Mouse (Mus musculus): ENCODE data around the gene Has1. TPM values are rescaled to one million over a fixed set of nuclear protein-coding genes. Genes with fewer than 3 reads are reported as not detected.
"Not testable (repeated sequence)": the region's sequence is repeated elsewhere in the genome, so short reads cannot be mapped to it uniquely, and the experiment has no call there.

The Has1 gene
- polyA plus RNA-seq, 1 experiment from 2014 or later, result 1.4 TPM

GRCm38 (mm10) chr17:17865168-17865567 is 10.2 kb upstream of the Has1 start:
- WGBS, result 59% methylated on average over 2 of the region's 2 CpGs
- no peak for DNase-seq (ENCODE audit: extremely low spot score, low spot score)
- Histone ChIP-seq H3K27me3 (ENCODE audit: poor library complexity, severe bottlenecking) (no peaks in the 10 kb centered on the region), H3K27ac (no peak overlapping the region), H3K36me3 (replicated peaks) (no peaks in the 10 kb centered on the region; the same call in 1 of the 2 replicates), H3K4me1 (no peaks in the 10 kb centered on the region), H3K9me3 (no peaks in the 10 kb centered on the region), H3K4me3 (no peak overlapping the region)

GRCm38 (mm10) chr17:17862360-17862759 is 7.4 kb upstream of the Has1 start:
- Histone ChIP-seq H3K9me3 (no peaks in the 10 kb centered on the region; the same call in 1 of the 2 replicates), H3K27ac (no peak overlapping the region), H3K36me3 (replicated peaks) (no peaks in the 10 kb centered on the region; the same call in 1 of the 2 replicates), H3K4me1 (no peaks in the 10 kb centered on the region), H3K27me3 (ENCODE audit: poor library complexity, severe bottlenecking) (no peaks in the 10 kb centered on the region), H3K4me3 (no peak overlapping the region)
- WGBS, result 62% methylated on average over 1 of the region's 1 CpGs
- DNase-seq (ENCODE audit: extremely low spot score, low spot score), result no peak

GRCm38 (mm10) chr17:17860110-17860509 is 5.1 kb upstream of the Has1 start:
- H3K27ac ChIP-seq, result no peak overlapping the region
- no peak overlapping the region for H3K4me3 ChIP-seq
- H3K4me1 ChIP-seq, result peaks cover 4% of the 10 kb centered on the region; the same call in 1 of the 2 replicates
- no peaks in the 10 kb centered on the region; the same call in 1 of the 2 replicates for H3K9me3 ChIP-seq
- DNase-seq (ENCODE audit: extremely low spot score, low spot score), result no peak
- H3K27me3 ChIP-seq (ENCODE audit: poor library complexity, severe bottlenecking), result no peaks in the 10 kb centered on the region
- 85% methylated on average over 3 of the region's 3 CpGs for WGBS
- H3K36me3 ChIP-seq (replicated peaks), result no peaks in the 10 kb centered on the region; the same call in 1 of the 2 replicates

GRCm38 (mm10) chr17:17857446-17857845 is 2.4 kb upstream of the Has1 start:
- H3K27me3 ChIP-seq (ENCODE audit: poor library complexity, severe bottlenecking), result no peaks in the 10 kb centered on the region
- WGBS, result 80% methylated on average over 1 of the region's 1 CpGs
- no peak overlapping the region for H3K4me3 ChIP-seq
- no peaks in the 10 kb centered on the region; the same call in 1 of the 2 replicates for H3K9me3 ChIP-seq
- DNase-seq (ENCODE audit: extremely low spot score, low spot score), result no peak
- peaks cover 7% of the 10 kb centered on the region; the same call in 1 of the 2 replicates for H3K4me1 ChIP-seq
- H3K27ac ChIP-seq, result no peak overlapping the region
- no peaks in the 10 kb centered on the region; the same call in 1 of the 2 replicates for H3K36me3 ChIP-seq (replicated peaks)

DNA sequence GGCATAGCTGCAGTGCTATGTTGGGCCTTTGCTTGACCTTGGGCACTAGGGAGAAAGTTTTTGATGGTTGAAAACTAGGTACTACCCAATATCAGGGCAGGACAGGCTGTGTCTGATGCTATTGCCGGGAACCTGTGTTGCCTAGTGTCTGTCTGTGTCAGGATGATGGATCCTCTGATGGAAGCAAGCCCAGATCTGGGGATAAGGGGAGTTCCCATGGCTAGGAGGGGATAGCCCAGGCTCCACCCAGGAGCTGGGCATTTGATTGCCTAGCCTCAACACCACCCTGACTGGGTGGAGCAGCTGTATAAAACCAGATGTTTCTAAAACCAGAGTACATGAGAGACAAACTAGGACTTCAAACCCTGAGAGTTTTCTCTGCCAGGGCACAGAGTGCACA is 1.6 kb upstream of the Has1 start:
- no peak for DNase-seq (ENCODE audit: extremely low spot score, low spot score)
- Histone ChIP-seq H3K4me3 (no peak overlapping the region), H3K4me1 (peaks cover 7% of the 10 kb centered on the region; the same call in 1 of the 2 replicates), H3K36me3 (replicated peaks) (no peaks in the 10 kb centered on the region), H3K27ac (no peak overlapping the region), H3K27me3 (ENCODE audit: poor library complexity, severe bottlenecking) (peaks cover 1% of the 10 kb centered on the region; the same call in 1 of the 2 replicates), H3K9me3 (no peaks in the 10 kb centered on the region; the same call in 1 of the 2 replicates)
- WGBS, result 93% methylated on average over 1 of the region's 1 CpGs

- peaks cover 11% of the 10 kb centered on the region for H3K4me1 ChIP-seq
- H3K9me3 ChIP-seq, result no peaks in the 10 kb centered on the region
- WGBS, result 14% methylated on average over 55 of the region's 55 CpGs
- H3K36me3 ChIP-seq (replicated peaks), result peaks cover 9% of the 10 kb centered on the region; the same call in 1 of the 2 replicates
- H3K27me3 ChIP-seq (ENCODE audit: poor library complexity, severe bottlenecking), result peaks cover 39% of the 10 kb centered on the region
- H3K4me3 ChIP-seq, result peak overlapping the region; percentile 20
- no peak for DNase-seq (ENCODE audit: extremely low spot score, low spot score)
- no peak overlapping the region for H3K27ac ChIP-seq
Observed at GRCm38 (mm10) chr17:17849906-17850712, 4.9 kb downstream of the Has1 start.

GRCm38 (mm10) chr17:17848988-17849387 is 6.0 kb downstream of the Has1 start:
- peaks cover 39% of the 10 kb centered on the region for H3K27me3 ChIP-seq (ENCODE audit: poor library complexity, severe bottlenecking)
- H3K9me3 ChIP-seq, result no peaks in the 10 kb centered on the region
- peaks cover 9% of the 10 kb centered on the region; the same call in 1 of the 2 replicates for H3K36me3 ChIP-seq (replicated peaks)
- WGBS, result 81% methylated on average over 2 of the region's 2 CpGs
- H3K4me3 ChIP-seq, result no peak overlapping the region
- no peak for DNase-seq (ENCODE audit: extremely low spot score, low spot score)
- H3K27ac ChIP-seq, result no peak overlapping the region
- H3K4me1 ChIP-seq, result peaks cover 8% of the 10 kb centered on the region

DNA sequence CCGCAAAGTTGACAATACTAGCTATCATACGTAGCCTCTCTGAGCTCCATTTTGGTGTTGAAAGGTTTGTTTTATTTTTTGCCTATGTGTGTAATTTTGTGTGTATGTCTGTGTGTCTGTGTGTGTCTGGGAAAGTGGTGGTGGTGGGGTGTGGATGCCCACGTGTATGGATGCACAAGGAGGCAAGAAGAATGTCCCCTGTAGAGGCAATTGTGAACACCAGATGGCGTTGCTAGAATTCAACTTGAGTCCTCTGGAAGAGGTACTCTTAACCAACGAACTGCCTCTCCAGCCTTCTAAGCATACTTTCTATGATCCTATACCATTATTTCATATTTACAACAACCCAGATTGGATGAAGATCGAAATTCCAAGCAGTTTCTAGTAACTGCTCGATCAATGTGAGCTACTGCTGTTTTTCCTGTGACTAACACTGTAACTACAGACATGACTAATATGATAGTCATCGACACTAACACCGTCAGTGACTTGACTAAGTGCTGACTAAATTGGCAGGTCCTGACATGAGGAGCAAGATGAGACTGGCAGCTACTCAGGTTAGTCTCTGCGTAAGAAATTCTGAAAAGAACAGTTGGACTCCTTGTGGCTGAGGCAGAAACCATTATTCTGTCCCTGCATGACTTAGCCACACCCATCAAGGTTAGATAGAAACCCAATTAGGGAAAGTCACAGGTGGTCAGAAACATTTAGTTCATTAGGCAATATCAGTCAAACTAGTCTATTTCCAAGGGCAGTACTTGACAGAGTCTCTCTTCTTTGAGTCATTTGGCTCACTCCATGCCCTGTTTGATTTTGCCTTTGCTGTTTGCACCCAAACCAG is 9.6 kb downstream of the Has1 start:
- H3K27ac ChIP-seq, result no peak overlapping the region
- H3K9me3 ChIP-seq, result no peaks in the 10 kb centered on the region
- H3K36me3 ChIP-seq (replicated peaks), result peaks cover 39% of the 10 kb centered on the region
- no peak for DNase-seq (ENCODE audit: extremely low spot score, low spot score)
- peaks cover 25% of the 10 kb centered on the region for H3K27me3 ChIP-seq (ENCODE audit: poor library complexity, severe bottlenecking)
- H3K4me3 ChIP-seq, result no peak overlapping the region
- 72% methylated on average over 10 of the region's 10 CpGs for WGBS
- peaks cover 8% of the 10 kb centered on the region for H3K4me1 ChIP-seq

DNA sequence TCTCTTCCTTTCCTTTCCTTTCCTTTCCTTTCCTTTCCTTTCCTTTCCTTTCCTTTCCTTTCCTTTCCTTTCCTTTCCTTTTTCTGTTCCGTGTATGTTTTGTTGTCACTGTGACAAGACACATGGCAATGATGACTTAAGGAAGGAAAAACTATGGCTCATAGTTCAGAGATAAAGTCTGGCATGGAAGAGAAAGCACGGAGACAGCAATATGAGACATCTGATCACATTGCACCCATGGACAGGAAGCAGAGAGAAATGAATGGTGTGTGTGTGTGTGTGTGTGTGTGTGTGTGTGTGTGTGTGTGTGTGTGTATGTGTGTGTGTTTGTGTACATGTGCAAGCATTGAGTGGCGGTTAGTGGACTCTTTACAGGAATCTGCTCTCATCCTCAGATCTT is 10.4 kb downstream of the Has1 start:
- peaks cover 17% of the 10 kb centered on the region for H3K27me3 ChIP-seq (ENCODE audit: poor library complexity, severe bottlenecking)
- 86% methylated on average over 3 of the region's 3 CpGs for WGBS
- not testable (repeated sequence) for DNase-seq (ENCODE audit: extremely low spot score, low spot score)

GRCm38 (mm10) chr17:17843534-17844261 is 11.3 kb downstream of the Has1 start:
- Histone ChIP-seq H3K4me3 (no peak overlapping the region), H3K27me3 (ENCODE audit: poor library complexity, severe bottlenecking) (peaks cover 9% of the 10 kb centered on the region), H3K4me1 (peaks cover 2% of the 10 kb centered on the region), H3K9me3 (no peaks in the 10 kb centered on the region), H3K36me3 (replicated peaks) (peaks cover 52% of the 10 kb centered on the region), H3K27ac (peak overlapping the region; percentile 15; the same call in 1 of the 2 replicates)
- no peak for DNase-seq (ENCODE audit: extremely low spot score, low spot score)
- WGBS, result 76% methylated on average over 27 of the region's 27 CpGs

More for the DNA sequence above, 10.4 kb downstream of the Has1 start:
- H3K9me3 ChIP-seq, H3K4me3 ChIP-seq, H3K4me1 ChIP-seq, H3K27ac ChIP-seq: not testable (repeated sequence)
- H3K36me3 ChIP-seq (replicated peaks), result peaks cover 46% of the 10 kb centered on the region

- Histone ChIP-seq H3K9me3 (no peaks in the 10 kb centered on the region), H3K27me3 (ENCODE audit: poor library complexity, severe bottlenecking) (no peaks in the 10 kb centered on the region), H3K4me3 (no peak overlapping the region), H3K36me3 (replicated peaks) (peaks cover 67% of the 10 kb centered on the region), H3K4me1 (peaks cover 31% of the 10 kb centered on the region), H3K27ac (no peak overlapping the region)
- WGBS, result 92% methylated on average over 7 of the region's 7 CpGs
- no peak for DNase-seq (ENCODE audit: extremely low spot score, low spot score)
Observed at GRCm38 (mm10) chr17:17840796-17841195, 14.2 kb downstream of the Has1 start.

DNA sequence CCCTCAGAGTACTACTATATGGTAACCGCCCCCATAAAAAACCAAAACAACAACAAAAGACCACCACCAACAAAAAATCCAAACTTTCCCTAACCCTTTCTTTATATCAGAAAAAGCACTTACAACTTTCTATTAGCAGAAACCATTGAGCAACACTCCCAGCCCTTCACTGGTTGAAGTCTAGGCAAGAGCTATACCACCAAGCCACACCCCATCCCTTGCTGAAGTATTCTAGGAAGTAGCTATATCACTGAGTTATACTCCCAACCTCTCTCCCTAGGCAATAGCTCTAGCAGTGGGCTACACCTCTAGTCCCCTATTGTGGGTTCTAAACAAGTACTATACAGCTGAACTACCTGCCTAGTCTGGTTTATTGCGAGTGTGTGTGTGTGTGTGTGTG is 15.7 kb downstream of the Has1 start:
- H3K9me3 ChIP-seq, result no peaks in the 10 kb centered on the region
- peaks cover 46% of the 10 kb centered on the region for H3K4me1 ChIP-seq
- no peak overlapping the region for H3K27ac ChIP-seq
- no peak for DNase-seq (ENCODE audit: extremely low spot score, low spot score)
- H3K36me3 ChIP-seq (replicated peaks), result peaks cover 81% of the 10 kb centered on the region
- H3K27me3 ChIP-seq (ENCODE audit: poor library complexity, severe bottlenecking), result no peaks in the 10 kb centered on the region
- H3K4me3 ChIP-seq, result no peak overlapping the region
- WGBS, result 91% methylated on average over 2 of the region's 2 CpGs

Data from forebrain, embryonic 10.5 days (tissue).